Mouse (Mus musculus) ovary, adult 2 months (tissue): ENCODE measurements around the gene Apbb1. TPM values are rescaled to one million over a fixed set of nuclear protein-coding genes. Genes with fewer than 3 reads are reported as not detected.

Source experiments
- polyA plus RNA-seq: library from polyadenylated mRNA; depleted of rRNA; stranded (reverse); fragments of >200 nt; gene quantifications from 2 replicates; pipeline ENCODE4 v1.2.3, GENCODE M21; 2012; rRNA removed

Apbb1 gene
- polyA plus RNA-seq: 67.2 and 74.9 TPM in 2 replicates

GRCm38 (mm10) chr7:105581094-105581703 lies at the start of gene Apbb1:
Gene Apbb1, minus strand, starts transcription at chr7:105581653.

GRCm38 (mm10) chr7:105554212-105554942 lies 27.1 kb downstream of the Apbb1 start, which contains the start of gene Smpd1:
Gene Smpd1, plus strand, starts transcription at chr7:105554360.

Other genes with a start within 250 kb of the Apbb1 start
- not detected in 2 replicates for gene Olfr690, start 247.5 kb downstream of the Apbb1 start, polyA plus RNA-seq
- not detected in 2 replicates for gene Olfr691, start 239.4 kb downstream of the Apbb1 start, polyA plus RNA-seq
- gene Olfr692, start 213.4 kb downstream of the Apbb1 start, polyA plus RNA-seq: not detected in 2 replicates
- gene Gm5901, start 206.6 kb downstream of the Apbb1 start, polyA plus RNA-seq: not detected in 2 replicates
- gene Fam160a2, start 181.6 kb downstream of the Apbb1 start, polyA plus RNA-seq: 74.6 and 74.9 TPM in 2 replicates
- gene Cnga4, start 177.1 kb downstream of the Apbb1 start, polyA plus RNA-seq: 0.41 and 0.43 TPM in 2 replicates
- 1.8 and 1.9 TPM in 2 replicates for gene Cckbr, start 155.9 kb downstream of the Apbb1 start, polyA plus RNA-seq
- 255 and 453 TPM in 2 replicates for gene Cavin3, start 99.4 kb downstream of the Apbb1 start, polyA plus RNA-seq
- gene Smpd1, start 27.3 kb downstream of the Apbb1 start, polyA plus RNA-seq: 46.2 and 47.8 TPM in 2 replicates
- 1.8 and 5.5 TPM in 2 replicates for gene Hpx, start 18.5 kb upstream of the Apbb1 start, polyA plus RNA-seq
- gene Trim3, start 51.9 kb upstream of the Apbb1 start, polyA plus RNA-seq: 78.9 and 79.5 TPM in 2 replicates
- gene Timm10b, start 58.4 kb upstream of the Apbb1 start, polyA plus RNA-seq: 127 and 182 TPM in 2 replicates
- gene Arfip2, start 58.8 kb upstream of the Apbb1 start, polyA plus RNA-seq: 101 and 109 TPM in 2 replicates
- gene Gm45799, start 58.9 kb upstream of the Apbb1 start, polyA plus RNA-seq: 312 and 349 TPM in 2 replicates
- gene Dnhd1, start 69.2 kb upstream of the Apbb1 start, polyA plus RNA-seq: 3.2 and 3.6 TPM in 2 replicates
- 257 and 273 TPM in 2 replicates for gene Ilk, start 154.9 kb upstream of the Apbb1 start, polyA plus RNA-seq
- gene Rrp8, start 155.7 kb upstream of the Apbb1 start, polyA plus RNA-seq: 13.0 and 13.6 TPM in 2 replicates
- 682 and 827 TPM in 2 replicates for gene Taf10, start 162.7 kb upstream of the Apbb1 start, polyA plus RNA-seq
- 138 and 205 TPM in 2 replicates for gene Tpp1, start 170.6 kb upstream of the Apbb1 start, polyA plus RNA-seq
- 28.5 and 33.8 TPM in 2 replicates for gene Dchs1, start 206.0 kb upstream of the Apbb1 start, polyA plus RNA-seq
- gene Mrpl17, start 229.4 kb upstream of the Apbb1 start, polyA plus RNA-seq: 357 and 435 TPM in 2 replicates